Mouse (Mus musculus) bone marrow, adult 2 months (tissue): Measurements from ENCODE around the gene Tma7.

Source experiments
- CTCF ChIP-seq: fragments of 200-500 bp; IDR thresholded peaks from 2 replicates; pipeline ENCODE4 v1.5.1; 2011; ENCODE audit warnings: low read length, control low read depth; ENCODE audit not compliant: control insufficient read depth, insufficient read depth
- POLR2A ChIP-seq: fragments of 200-500 bp; IDR thresholded peaks from 2 replicates; pipeline ENCODE4 v1.6.1; 2011; ENCODE audit warnings: low read depth, mild to moderate bottlenecking, control low read depth, low read length, borderline replicate concordance; ENCODE audit not compliant: control insufficient read depth

DNA sequence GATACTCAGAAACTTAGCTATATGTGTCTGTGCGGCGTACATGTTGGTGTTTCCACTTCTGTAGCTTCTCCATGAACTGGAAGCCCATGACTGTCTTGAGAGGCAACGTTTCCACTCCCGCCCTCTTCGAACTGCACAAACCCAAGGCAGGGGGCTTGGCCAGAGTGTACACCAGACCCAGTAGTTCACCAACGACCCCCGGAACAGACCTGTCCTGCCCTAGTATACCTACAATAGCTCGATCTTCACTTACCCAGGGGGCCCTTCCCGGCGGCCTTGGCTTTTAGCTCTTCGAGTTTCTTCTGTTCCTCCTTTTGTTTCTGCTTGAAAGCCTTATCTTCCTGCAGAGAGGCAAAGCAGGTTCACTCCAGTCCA lies 651 bp downstream of the Tma7 start:
- no peak for TF ChIP-seq CTCF
- TF ChIP-seq POLR2A: no peak
